Mouse (Mus musculus) erythroblast, embryonic 14.5 days (primary cell): ENCODE data around the gene Gm37240.

Experiments
- GATA1 ChIP-seq: IDR thresholded peaks from 2 replicates; pipeline ENCODE4 v1.6.1; 2012; ENCODE audit warnings: low read length, inconsistent platforms, mixed read lengths
- TAL1 ChIP-seq: IDR thresholded peaks from 3 replicates; pipeline ENCODE4 v1.6.1; 2012; ENCODE audit warnings: low read length, inconsistent platforms, mixed read lengths

DNA sequence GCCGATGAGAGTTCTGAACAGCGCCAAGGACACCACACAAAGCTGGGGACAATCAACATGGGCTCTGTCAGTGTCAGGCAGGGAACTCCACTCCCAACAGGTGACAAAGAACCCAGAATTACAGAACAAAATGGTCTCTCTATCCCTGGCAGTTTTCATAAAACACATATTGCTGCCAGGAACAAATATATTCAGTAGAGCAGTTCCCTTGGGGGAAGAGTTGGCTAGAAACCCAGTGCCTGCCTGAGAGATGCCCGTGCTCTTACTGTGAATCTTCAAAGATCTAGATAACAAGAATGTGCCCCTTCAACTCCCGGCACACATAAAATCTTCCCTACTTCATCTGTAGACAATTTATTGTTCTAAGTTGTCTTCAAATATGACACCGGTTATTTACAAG lies 203.7 kb downstream of the Gm37240 start:
- TF ChIP-seq TAL1, result no peak
- no peak for TF ChIP-seq GATA1
